Mouse (Mus musculus) embryonic facial prominence, embryonic 14.5 days (tissue): ENCODE data around the gene Susd2. TPM values are rescaled to one million over a fixed set of nuclear protein-coding genes. Genes with fewer than 3 reads are reported as not detected.

Experiments
- ATAC-seq: fragments of 200-750 bp; cut with Nextera tagmentation; 2 replicates; pipeline ENCODE4 v1.8.0; 2017; ENCODE audit warnings: low read depth, moderate number of reproducible peaks, moderate TSS enrichment
- DNase-seq: peaks from one replicate; pipeline ENCODE4 v3.0.0-alpha.2; 2015; ENCODE audit warnings: low spot score
- H3K27ac ChIP-seq: fragments of 300-500 bp; sonication (generic); replicated peaks from 2 replicates; pipeline ENCODE4 v1.5.1; 2014; ENCODE audit warnings: low read depth, mild to moderate bottlenecking, low read length, moderate library complexity
- H3K27me3 ChIP-seq: fragments of 300-500 bp; sonication (generic); replicated peaks from 2 replicates; pipeline ENCODE4 v1.6.1; 2014; ENCODE audit warnings: low read length; ENCODE audit not compliant: control insufficient read depth, insufficient read depth
- H3K36me3 ChIP-seq: fragments of 300-500 bp; sonication (generic); 2 replicates; pipeline ENCODE4 v1.6.1; 2014; ENCODE audit warnings: low read length, mixed read lengths; ENCODE audit not compliant: control insufficient read depth, insufficient read depth
- H3K4me1 ChIP-seq: fragments of 300-500 bp; sonication (generic); 2 replicates; pipeline ENCODE4 v1.6.1; 2014; ENCODE audit warnings: antibody characterized with exemption, low read length; ENCODE audit not compliant: control insufficient read depth, insufficient read depth
- H3K4me2 ChIP-seq: fragments of 300-500 bp; sonication (generic); 2 replicates; pipeline ENCODE4 v1.6.1; 2014; ENCODE audit warnings: low read depth, mild to moderate bottlenecking, low read length, moderate library complexity, mixed read lengths
- H3K4me3 ChIP-seq: fragments of 300-500 bp; sonication (generic); 2 replicates; pipeline ENCODE4 v1.5.1; 2014; ENCODE audit warnings: low read depth, mild to moderate bottlenecking, low read length
- H3K9ac ChIP-seq: fragments of 300-500 bp; sonication (generic); 2 replicates; pipeline ENCODE4 v1.6.1; 2014; ENCODE audit warnings: low read depth, mild to moderate bottlenecking, low read length, moderate library complexity, mixed read lengths
- H3K9me3 ChIP-seq: fragments of 300-500 bp; sonication (generic); 2 replicates; pipeline ENCODE4 v1.6.1; 2016; ENCODE audit warnings: low read length; ENCODE audit not compliant: control insufficient read depth
- WGBS: fragments of 180-500 bp; shearing (Covaris S2); extraction: QIAGEN DNeasy Blood & Tissue Kit; methylation state at CpG from one replicate; pipeline ENCODE4 v1.1.7; 2014; 5-methylcytosine and 5-hydroxymethylcytosine counted together
- polyA plus RNA-seq: library from polyadenylated mRNA; unstranded; fragments of >200 nt; fragmentation: Nextera tagmentation; extraction: Ambion mirVana; gene quantifications from 2 replicates; pipeline ENCODE4 v1.2.1, GENCODE M21; 2014

Gene Susd2
- polyA plus RNA-seq, 1 experiment from 2014 or later, result 7.4 TPM

DNA sequence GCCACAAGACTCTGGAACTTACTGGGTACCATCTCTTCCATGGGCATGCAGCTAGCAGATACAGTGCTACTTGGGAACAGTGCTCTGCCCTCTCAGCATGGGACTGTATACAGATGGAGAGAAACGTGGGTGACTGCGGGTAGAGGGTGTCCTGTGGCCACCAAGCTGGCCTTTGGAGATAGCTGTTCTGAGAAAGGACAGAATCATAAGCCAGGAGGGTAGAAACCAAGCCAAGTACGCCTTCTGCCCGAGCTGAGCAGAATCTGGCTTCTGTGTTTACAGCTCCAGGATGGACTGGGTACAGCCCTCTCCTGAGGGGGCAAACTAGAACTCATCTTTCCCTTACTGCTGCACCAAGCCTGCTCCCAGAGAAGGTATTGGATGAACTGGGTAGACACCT lies 18.8 kb upstream of the Susd2 start:
- no peak for ATAC-seq
- no peak overlapping the region for H3K27ac ChIP-seq
- DNase-seq, result no peak

DNA sequence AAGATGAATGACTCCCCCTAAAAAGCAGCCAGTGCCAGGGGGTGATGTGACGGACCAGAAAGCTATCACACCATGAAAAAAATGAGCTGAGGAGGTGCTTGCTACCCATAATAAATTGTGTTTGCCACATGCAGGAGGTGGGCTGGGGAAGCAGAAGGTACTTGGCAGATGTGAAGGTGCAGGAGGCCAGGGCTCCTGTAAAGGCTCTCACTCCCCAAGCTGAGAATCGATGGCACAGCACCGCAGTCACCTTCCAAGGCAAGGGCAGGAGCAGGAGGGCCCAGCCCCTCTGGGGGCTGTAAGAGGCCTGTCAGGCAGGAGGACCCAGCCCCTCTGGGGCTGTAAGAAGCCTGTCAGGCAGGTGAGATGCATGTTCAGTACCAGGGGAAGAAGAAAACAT lies 18.1 kb upstream of the Susd2 start:
- Histone ChIP-seq H3K9ac (no peak overlapping the region), H3K4me2 (no peak overlapping the region), H3K36me3 (peaks cover 46% of the 10 kb centered on the region), H3K4me3 (no peak overlapping the region), H3K27me3 (no peaks in the 10 kb centered on the region), H3K4me1 (peaks cover 6% of the 10 kb centered on the region), H3K9me3 (no peaks in the 10 kb centered on the region), H3K27ac (no peak overlapping the region)
- WGBS, result 88% methylated on average over 3 of the region's 3 CpGs
- ATAC-seq (no peak), DNase-seq (no peak)

More for the DNA sequence above, 18.8 kb upstream of the Susd2 start:
- no peaks in the 10 kb centered on the region for H3K27me3 ChIP-seq
- WGBS, result 94% methylated on average over 4 of the region's 4 CpGs
- H3K4me1 ChIP-seq, result peaks cover 9% of the 10 kb centered on the region
- H3K9me3 ChIP-seq, result no peaks in the 10 kb centered on the region
- H3K36me3 ChIP-seq, result peaks cover 39% of the 10 kb centered on the region
- no peak overlapping the region for H3K9ac ChIP-seq
- no peak overlapping the region for H3K4me3 ChIP-seq
- H3K4me2 ChIP-seq, result no peak overlapping the region

DNA sequence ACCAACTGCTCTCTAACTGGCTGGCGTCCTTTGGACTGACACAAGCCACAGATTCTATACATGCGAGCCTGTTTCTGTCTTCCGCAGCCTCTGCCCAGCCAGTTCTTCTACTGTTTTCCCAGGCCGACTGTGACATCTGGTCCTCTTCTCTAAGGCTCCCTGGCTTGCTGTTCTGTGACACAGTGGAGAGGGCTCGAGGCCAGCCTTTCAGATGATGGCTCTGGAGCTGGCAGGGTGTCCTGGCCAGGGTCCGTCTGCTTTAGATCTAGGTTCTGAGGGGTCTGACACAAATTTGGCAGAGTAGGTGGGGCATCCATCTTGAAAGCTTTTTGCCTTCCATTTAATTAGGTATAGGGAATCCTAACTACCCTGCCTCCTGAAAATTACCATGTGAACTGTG lies 17.6 kb upstream of the Susd2 start:
- H3K4me1 ChIP-seq, result peaks cover under 1% of the 10 kb centered on the region; the same call in 1 of the 2 replicates
- no peak overlapping the region for H3K9ac ChIP-seq
- no peak overlapping the region for H3K4me3 ChIP-seq
- no peaks in the 10 kb centered on the region for H3K27me3 ChIP-seq
- H3K27ac ChIP-seq, result no peak overlapping the region
- no peak overlapping the region for H3K4me2 ChIP-seq
- 68% methylated on average over 6 of the region's 6 CpGs for WGBS
- ATAC-seq (no peak), DNase-seq (no peak)
- H3K36me3 ChIP-seq, result peaks cover 51% of the 10 kb centered on the region
- no peaks in the 10 kb centered on the region for H3K9me3 ChIP-seq

DNA sequence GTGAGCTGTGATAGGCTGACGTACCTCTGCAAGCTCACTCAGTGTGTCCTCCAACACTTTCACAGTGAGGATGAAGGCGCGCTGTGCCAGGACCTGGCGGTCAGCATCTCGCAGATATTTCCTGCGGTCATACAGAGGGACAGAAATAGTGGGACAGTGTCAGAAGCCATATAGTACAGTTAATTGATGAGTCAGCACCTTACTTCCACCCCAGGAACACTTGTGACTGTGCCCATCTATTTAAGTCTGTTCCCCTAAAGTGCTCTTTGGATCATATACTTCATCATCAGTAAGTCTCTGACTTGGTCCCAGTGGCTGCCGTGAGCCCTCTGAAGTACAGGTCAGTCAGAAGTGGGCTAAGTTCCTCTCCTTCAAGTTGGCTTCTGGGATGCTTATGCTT lies 14.0 kb upstream of the Susd2 start:
- DNase-seq (no peak), ATAC-seq (no peak)
- Histone ChIP-seq H3K9me3 (no peaks in the 10 kb centered on the region), H3K27me3 (no peaks in the 10 kb centered on the region), H3K36me3 (peaks cover 87% of the 10 kb centered on the region), H3K27ac (no peak overlapping the region), H3K4me1 (no peaks in the 10 kb centered on the region), H3K4me2 (no peak overlapping the region), H3K9ac (no peak overlapping the region), H3K4me3 (no peak overlapping the region)
- 97% methylated on average over 7 of the region's 7 CpGs for WGBS

DNA sequence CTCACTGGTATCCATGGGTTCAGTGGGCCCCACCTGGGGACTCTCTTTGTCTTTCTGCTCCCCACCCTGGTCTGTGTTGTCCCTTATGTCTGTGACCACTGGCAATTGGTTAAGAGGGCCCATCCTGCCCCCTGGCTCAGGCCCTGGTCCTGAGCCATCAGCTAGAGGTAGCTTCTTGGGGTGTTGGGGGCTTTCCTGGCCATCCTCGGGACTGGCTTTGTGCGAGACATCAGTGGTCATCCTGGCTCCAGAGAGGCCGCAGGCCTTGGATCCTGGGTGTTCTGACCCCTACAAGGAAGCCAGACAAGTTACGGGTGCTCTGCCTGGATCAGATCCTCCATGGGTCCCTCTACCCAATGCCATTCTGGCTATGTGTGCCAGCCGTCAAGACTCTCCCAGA lies 13.4 kb upstream of the Susd2 start:
- WGBS, result 89% methylated on average over 5 of the region's 5 CpGs
- H3K4me1 ChIP-seq, result no peaks in the 10 kb centered on the region
- peaks cover 88% of the 10 kb centered on the region for H3K36me3 ChIP-seq
- no peaks in the 10 kb centered on the region for H3K9me3 ChIP-seq
- H3K27ac ChIP-seq, result no peak overlapping the region
- no peaks in the 10 kb centered on the region for H3K27me3 ChIP-seq
- H3K4me2 ChIP-seq, result no peak overlapping the region
- no peak overlapping the region for H3K4me3 ChIP-seq
- H3K9ac ChIP-seq, result no peak overlapping the region
- ATAC-seq, result no peak
- no peak for DNase-seq

DNA sequence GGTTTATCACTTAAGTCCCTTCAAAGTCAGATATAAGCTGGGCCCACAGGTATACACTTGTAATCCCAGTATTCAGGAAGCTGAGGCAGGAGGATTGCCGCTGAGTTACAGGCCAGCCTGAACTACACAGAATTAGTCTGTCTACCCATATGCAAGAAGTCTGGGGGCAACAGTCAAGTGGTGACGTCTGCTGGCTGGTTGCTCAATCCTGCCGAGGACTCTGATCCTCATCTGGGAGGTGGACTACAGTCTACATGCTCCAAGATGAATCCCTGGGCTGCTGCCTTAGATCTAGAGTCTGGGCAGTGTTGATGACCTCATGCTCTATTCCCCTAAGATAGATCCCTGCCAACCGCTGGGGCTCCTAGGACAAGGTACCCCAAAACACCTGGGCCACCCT lies 10.2 kb upstream of the Susd2 start:
- no peak for DNase-seq

DNA sequence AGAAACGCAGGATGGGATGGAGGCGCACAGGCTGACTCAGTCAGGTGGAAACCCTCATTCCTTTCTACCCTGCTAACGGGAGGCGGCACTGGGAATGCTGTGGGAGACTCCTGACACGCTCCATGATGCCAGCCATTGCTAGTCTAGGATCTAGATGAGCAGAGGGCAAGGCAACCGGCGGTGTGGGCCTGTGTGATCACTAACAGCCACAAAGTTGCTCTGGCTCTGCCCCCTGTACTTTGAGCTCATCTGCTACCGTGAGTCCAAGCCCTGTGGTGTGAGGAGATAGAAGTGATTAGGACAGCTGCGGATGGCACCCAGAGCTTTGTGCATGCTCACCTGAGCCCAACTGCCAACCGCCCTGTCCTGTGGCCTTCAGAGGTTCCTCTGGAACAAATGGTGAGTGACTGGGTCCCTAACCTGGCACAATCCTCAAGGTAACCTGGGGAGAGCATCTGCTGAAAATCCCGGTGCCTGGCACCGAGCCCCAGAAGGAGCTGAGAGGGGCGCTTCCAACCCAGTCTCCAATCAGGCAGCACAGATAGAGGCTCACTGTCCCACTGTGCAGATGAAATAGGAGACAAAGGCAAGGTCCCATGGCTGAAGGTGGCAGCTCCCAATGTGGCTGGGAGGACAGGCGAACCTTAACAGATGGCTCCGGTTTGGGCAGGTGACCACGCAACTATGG lies 7.7 kb upstream of the Susd2 start:
- Histone ChIP-seq H3K4me1 (no peaks in the 10 kb centered on the region), H3K9me3 (no peaks in the 10 kb centered on the region), H3K27ac (no peak overlapping the region), H3K4me3 (no peak overlapping the region), H3K27me3 (no peaks in the 10 kb centered on the region), H3K4me2 (no peak overlapping the region), H3K36me3 (peaks cover 94% of the 10 kb centered on the region), H3K9ac (no peak overlapping the region)
- no peak for DNase-seq
- no peak for ATAC-seq
- 95% methylated on average over 16 of the region's 16 CpGs for WGBS

More for the DNA sequence above, 10.2 kb upstream of the Susd2 start:
- H3K4me2 ChIP-seq, result no peak overlapping the region
- WGBS, result 94% methylated on average over 4 of the region's 4 CpGs
- peaks cover 97% of the 10 kb centered on the region for H3K36me3 ChIP-seq
- ATAC-seq, result no peak
- H3K27me3 ChIP-seq, result no peaks in the 10 kb centered on the region
- H3K4me1 ChIP-seq, result no peaks in the 10 kb centered on the region
- no peak overlapping the region for H3K27ac ChIP-seq
- no peaks in the 10 kb centered on the region for H3K9me3 ChIP-seq
- no peak overlapping the region for H3K4me3 ChIP-seq
- H3K9ac ChIP-seq, result no peak overlapping the region

DNA sequence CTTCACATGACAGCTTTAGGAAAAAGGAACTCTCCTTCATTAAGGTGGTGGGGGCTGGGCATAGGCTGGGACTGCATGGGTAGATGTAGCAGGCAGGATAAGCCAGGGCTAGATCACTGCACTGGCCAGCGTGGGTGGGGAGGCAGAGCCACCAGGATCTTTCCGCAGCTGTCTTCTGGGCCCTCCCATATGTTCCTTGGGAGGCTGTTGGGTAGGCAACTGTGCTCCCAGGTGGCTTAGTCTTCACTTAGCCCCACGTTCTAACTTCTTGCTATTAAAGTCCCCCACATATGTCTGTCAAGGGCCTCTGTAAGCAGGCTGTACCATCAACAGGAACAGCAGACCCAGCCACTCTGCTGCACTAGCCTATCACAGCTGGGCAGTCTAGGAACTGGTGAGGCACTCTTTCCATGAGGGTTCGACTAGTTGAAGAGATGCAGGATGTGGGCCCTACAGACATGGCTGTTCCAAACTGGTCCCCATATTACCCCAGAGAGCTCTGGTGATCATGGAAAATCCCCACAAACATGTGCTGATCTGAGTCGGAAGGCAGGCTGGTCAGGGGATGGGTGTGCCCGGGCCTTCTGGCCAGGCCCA lies 6.6 kb upstream of the Susd2 start:
- no peak for ATAC-seq
- Histone ChIP-seq H3K36me3 (peaks cover 93% of the 10 kb centered on the region), H3K4me1 (no peaks in the 10 kb centered on the region)

More for the DNA sequence above, 6.6 kb upstream of the Susd2 start:
- no peak for DNase-seq
- WGBS, result 87% methylated on average over 6 of the region's 6 CpGs
- H3K27ac ChIP-seq, result no peak overlapping the region
- no peak overlapping the region for H3K9ac ChIP-seq
- no peaks in the 10 kb centered on the region for H3K9me3 ChIP-seq
- H3K27me3 ChIP-seq, result no peaks in the 10 kb centered on the region
- no peak overlapping the region for H3K4me3 ChIP-seq
- no peak overlapping the region for H3K4me2 ChIP-seq
